Mouse (Mus musculus): ENCODE measurements around the gene Psmd9. TPM values are rescaled to one million over a fixed set of nuclear protein-coding genes. Genes with fewer than 3 reads are reported as not detected.
A peak's percentile ranks its signal among the peaks of the same experiment; 100 is the strongest.

Gene Psmd9
- polyA plus RNA-seq, 1 experiment from 2014 or later: 66.7 TPM

DNA sequence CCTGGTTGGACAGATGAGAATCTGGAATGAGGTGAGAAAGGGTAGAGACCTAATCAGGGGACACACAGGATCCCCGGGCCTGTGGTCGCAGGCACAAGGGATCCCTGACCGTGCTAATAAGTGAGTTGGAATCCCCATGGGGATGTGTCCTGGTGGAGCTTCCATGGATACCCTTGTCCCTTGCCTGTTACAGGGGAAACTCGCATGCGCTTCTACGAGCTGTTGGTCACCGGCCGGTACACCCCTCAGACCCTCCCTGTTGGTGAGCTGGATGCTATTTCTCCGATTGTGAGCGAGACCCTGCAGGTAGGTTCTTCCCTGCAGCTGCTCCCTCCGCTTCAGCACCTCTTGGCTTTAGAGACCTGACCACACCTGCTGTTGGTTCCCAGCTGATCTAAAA lies 22.9 kb upstream of the Psmd9 start:
- H3K9ac ChIP-seq (ENCODE audit: low read depth, low read length): no peak overlapping the region
- H3K9me3 ChIP-seq (replicated peaks; ENCODE audit: control insufficient read depth, low read length): no peaks in the 10 kb centered on the region
- ATAC-seq (replicated peaks; ENCODE audit: insufficient number of reproducible peaks, low FRiP score, low TSS enrichment): no peak
- H3K4me2 ChIP-seq: peak overlapping the region; percentile 14; the same call in 1 of the 2 replicates
- WGBS (ENCODE audit: insufficient replicate concordance): 86% methylated on average over 11 of the region's 11 CpGs
- H3K27me3 ChIP-seq (ENCODE audit: control insufficient read depth, insufficient read depth, low read length): no peaks in the 10 kb centered on the region
- peaks cover 28% of the 10 kb centered on the region for H3K36me3 ChIP-seq (ENCODE audit: control insufficient read depth, insufficient read depth, low read length)
- H3K4me3 ChIP-seq (ENCODE audit: low read depth, low read length): no peak overlapping the region
- H3K4me1 ChIP-seq (ENCODE audit: control insufficient read depth, insufficient read depth, low read length): peaks cover 56% of the 10 kb centered on the region
- H3K27ac ChIP-seq (ENCODE audit: low read depth, low read length): no peak overlapping the region

DNA sequence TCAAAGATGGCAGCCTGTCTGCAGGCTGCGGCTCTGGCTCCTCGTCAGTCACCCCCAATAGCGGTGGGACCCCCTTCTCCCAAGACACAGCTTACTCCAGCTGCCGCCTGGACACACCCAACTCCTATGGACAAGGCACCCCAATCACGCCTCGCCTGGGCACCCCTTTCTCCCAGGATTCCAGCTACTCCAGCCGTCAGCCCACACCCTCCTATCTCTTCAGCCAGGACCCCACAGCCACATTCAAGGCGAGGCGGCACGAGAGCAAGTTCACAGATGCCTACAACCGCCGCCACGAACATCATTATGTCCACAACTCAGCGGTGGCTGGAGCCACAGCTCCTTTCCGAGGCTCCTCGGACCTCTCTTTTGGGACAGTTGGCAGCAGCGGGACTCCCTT lies 21.6 kb upstream of the Psmd9 start:
- Histone ChIP-seq H3K27me3 (ENCODE audit: control insufficient read depth, insufficient read depth, low read length) (no peaks in the 10 kb centered on the region), H3K4me2 (no peak overlapping the region), H3K36me3 (ENCODE audit: control insufficient read depth, insufficient read depth, low read length) (peaks cover 35% of the 10 kb centered on the region), H3K9me3 (replicated peaks; ENCODE audit: control insufficient read depth, low read length) (no peaks in the 10 kb centered on the region), H3K9ac (ENCODE audit: low read depth, low read length) (no peak overlapping the region), H3K4me3 (ENCODE audit: low read depth, low read length) (no peak overlapping the region), H3K27ac (ENCODE audit: low read depth, low read length) (no peak overlapping the region), H3K4me1 (ENCODE audit: control insufficient read depth, insufficient read depth, low read length) (peaks cover 57% of the 10 kb centered on the region)
- no peak for ATAC-seq (replicated peaks; ENCODE audit: insufficient number of reproducible peaks, low FRiP score, low TSS enrichment)
- 75% methylated on average over 17 of the region's 17 CpGs for WGBS (ENCODE audit: insufficient replicate concordance)

DNA sequence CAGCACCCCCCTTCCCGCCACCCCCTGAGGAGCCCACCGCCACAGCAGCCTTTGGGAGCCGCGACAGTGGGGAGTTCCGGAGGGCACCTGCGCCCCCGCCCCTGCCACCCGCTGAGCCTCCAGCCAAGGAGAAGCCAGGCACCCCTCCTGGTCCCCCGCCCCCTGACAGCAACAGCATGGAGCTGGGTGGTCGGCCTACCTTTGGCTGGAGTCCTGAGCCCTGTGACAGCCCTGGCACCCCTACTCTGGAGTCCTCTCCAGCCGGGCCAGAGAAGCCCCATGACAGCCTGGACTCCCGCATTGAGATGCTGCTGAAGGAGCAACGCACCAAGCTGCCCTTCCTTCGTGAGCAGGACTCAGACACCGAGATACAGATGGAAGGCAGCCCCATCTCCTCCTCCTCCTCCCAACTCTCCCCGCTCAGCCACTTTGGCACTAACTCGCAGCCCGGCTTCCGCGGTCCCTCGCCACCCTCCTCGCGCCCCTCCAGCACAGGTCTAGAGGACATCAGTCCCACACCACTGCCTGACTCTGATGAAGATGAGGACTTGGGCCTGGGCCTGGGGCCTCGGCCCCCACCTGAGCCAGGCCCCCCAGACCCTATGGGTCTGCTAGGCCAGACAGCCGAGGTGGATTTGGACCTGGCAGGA lies 21.0 kb upstream of the Psmd9 start:
- H3K27ac ChIP-seq (ENCODE audit: low read depth, low read length): no peak overlapping the region
- no peak overlapping the region for H3K9ac ChIP-seq (ENCODE audit: low read depth, low read length)
- H3K9me3 ChIP-seq (replicated peaks; ENCODE audit: control insufficient read depth, low read length): no peaks in the 10 kb centered on the region
- WGBS (ENCODE audit: insufficient replicate concordance): 83% methylated on average over 24 of the region's 25 CpGs
- ATAC-seq (replicated peaks; ENCODE audit: insufficient number of reproducible peaks, low FRiP score, low TSS enrichment): no peak
- no peak overlapping the region for H3K4me3 ChIP-seq (ENCODE audit: low read depth, low read length)
- no peaks in the 10 kb centered on the region for H3K27me3 ChIP-seq (ENCODE audit: control insufficient read depth, insufficient read depth, low read length)
- peaks cover 41% of the 10 kb centered on the region for H3K36me3 ChIP-seq (ENCODE audit: control insufficient read depth, insufficient read depth, low read length)
- H3K4me1 ChIP-seq (ENCODE audit: control insufficient read depth, insufficient read depth, low read length): peaks cover 57% of the 10 kb centered on the region
- H3K4me2 ChIP-seq: no peak overlapping the region

DNA sequence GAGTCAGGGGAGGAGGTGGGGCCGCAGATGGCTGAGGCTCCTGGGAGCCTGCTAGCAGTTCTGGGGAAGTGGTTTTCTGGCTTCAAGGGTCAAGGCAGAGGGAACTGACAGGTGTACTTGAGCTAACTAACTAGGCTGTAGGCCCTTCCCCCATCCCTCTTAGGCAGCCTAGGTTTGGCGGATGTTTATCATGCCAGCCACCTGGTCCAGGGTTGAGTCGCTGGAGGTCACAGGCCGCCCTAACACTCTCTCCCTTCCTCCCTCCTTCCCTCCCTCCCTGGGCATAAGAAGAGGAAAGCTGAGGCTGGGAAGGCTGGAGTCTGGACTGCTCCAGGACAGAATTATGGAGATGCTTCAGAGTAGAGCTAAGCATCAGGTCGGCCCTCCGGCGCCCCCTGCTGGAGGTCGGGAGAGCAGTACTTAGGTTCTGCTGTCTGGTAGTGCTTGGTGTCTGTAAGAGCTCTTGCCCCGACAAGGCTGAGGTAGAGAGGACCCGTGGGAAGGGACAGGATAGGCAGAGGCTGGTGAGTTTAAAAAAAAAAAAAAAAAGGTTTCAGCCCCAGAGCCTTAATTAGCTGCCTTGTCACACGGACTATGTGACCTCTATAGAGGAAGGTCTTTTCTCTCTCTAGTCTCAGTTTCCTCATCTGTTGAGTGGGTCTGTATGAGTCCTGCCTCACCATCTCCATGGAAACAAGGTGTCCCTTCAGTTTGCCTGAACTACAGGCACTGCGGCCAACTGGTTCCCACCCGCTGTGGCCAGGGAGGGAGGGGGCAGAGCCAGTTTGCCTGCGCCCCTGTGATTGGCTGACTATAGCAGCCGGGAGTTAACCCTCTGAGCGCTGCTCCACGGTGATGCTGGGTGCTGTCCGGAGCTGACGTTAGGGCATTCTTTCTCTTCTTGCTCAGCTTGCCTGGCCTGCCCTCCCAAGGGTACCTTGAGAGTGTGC lies 19.5 kb upstream of the Psmd9 start:
- Histone ChIP-seq H3K9ac (ENCODE audit: low read depth, low read length) (0 out of 2 replicates have a peak overlapping the region, but pooled peaks have one; percentile 43), H3K27ac (ENCODE audit: low read depth, low read length) (0 out of 2 replicates have a peak overlapping the region, but pooled peaks have one; percentile 3), H3K27me3 (ENCODE audit: control insufficient read depth, insufficient read depth, low read length) (no peaks in the 10 kb centered on the region), H3K9me3 (replicated peaks; ENCODE audit: control insufficient read depth, low read length) (no peaks in the 10 kb centered on the region), H3K4me3 (ENCODE audit: low read depth, low read length) (peak overlapping the region; percentile 21), H3K4me2 (peak overlapping the region; percentile 53), H3K4me1 (ENCODE audit: control insufficient read depth, insufficient read depth, low read length) (peaks cover 47% of the 10 kb centered on the region), H3K36me3 (ENCODE audit: control insufficient read depth, insufficient read depth, low read length) (peaks cover 51% of the 10 kb centered on the region)
- WGBS (ENCODE audit: insufficient replicate concordance): 4% methylated on average over 19 of the region's 19 CpGs
- ATAC-seq (replicated peaks; ENCODE audit: insufficient number of reproducible peaks, low FRiP score, low TSS enrichment): peak; percentile 63

GRCm38 (mm10) chr5:123150641-123151040 lies 18.6 kb upstream of the Psmd9 start:
- WGBS (ENCODE audit: insufficient replicate concordance): 49% methylated on average over 7 of the region's 7 CpGs
- ATAC-seq (replicated peaks; ENCODE audit: insufficient number of reproducible peaks, low FRiP score, low TSS enrichment): no peak
- no peak overlapping the region for H3K9ac ChIP-seq (ENCODE audit: low read depth, low read length)
- peaks cover 38% of the 10 kb centered on the region for H3K4me1 ChIP-seq (ENCODE audit: control insufficient read depth, insufficient read depth, low read length)
- H3K4me3 ChIP-seq (ENCODE audit: low read depth, low read length): 0 out of 2 replicates have a peak overlapping the region, but pooled peaks have one; percentile 21
- H3K27ac ChIP-seq (ENCODE audit: low read depth, low read length): 0 out of 2 replicates have a peak overlapping the region, but pooled peaks have one; percentile 22
- H3K27me3 ChIP-seq (ENCODE audit: control insufficient read depth, insufficient read depth, low read length): no peaks in the 10 kb centered on the region
- no peaks in the 10 kb centered on the region for H3K9me3 ChIP-seq (replicated peaks; ENCODE audit: control insufficient read depth, low read length)
- H3K36me3 ChIP-seq (ENCODE audit: control insufficient read depth, insufficient read depth, low read length): peaks cover 52% of the 10 kb centered on the region
- H3K4me2 ChIP-seq: peak overlapping the region; percentile 53

DNA sequence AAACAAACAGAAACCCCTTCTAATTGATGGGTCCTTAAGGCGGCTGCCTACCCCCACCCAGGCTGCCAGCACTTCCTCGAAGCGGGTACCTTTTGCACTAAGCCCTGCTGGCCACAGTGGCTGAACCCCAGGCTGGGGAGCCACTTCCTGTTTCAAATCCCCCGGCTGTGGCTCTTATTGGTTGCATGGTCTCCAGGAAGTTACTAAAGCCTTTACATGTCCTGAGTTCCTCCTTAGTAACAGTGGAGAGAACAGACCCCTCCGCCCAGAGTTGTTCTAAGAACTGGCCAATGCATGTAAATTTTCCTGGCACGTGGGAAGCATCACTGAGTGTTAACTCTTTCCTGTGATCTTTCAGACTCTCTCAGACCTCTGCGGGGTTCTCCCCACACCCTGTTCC lies 18.1 kb upstream of the Psmd9 start:
- H3K4me1 ChIP-seq (ENCODE audit: control insufficient read depth, insufficient read depth, low read length): peaks cover 34% of the 10 kb centered on the region
- 37% methylated on average over 7 of the region's 7 CpGs for WGBS (ENCODE audit: insufficient replicate concordance)
- ATAC-seq (replicated peaks; ENCODE audit: insufficient number of reproducible peaks, low FRiP score, low TSS enrichment): no peak
- H3K27me3 ChIP-seq (ENCODE audit: control insufficient read depth, insufficient read depth, low read length): no peaks in the 10 kb centered on the region
- no peak overlapping the region for H3K9ac ChIP-seq (ENCODE audit: low read depth, low read length)
- 0 out of 2 replicates have a peak overlapping the region, but pooled peaks have one; percentile 22 for H3K27ac ChIP-seq (ENCODE audit: low read depth, low read length)
- H3K4me2 ChIP-seq: peak overlapping the region; percentile 53
- H3K36me3 ChIP-seq (ENCODE audit: control insufficient read depth, insufficient read depth, low read length): peaks cover 53% of the 10 kb centered on the region
- no peak overlapping the region for H3K4me3 ChIP-seq (ENCODE audit: low read depth, low read length)
- no peaks in the 10 kb centered on the region for H3K9me3 ChIP-seq (replicated peaks; ENCODE audit: control insufficient read depth, low read length)

- no peak overlapping the region for H3K9ac ChIP-seq (ENCODE audit: low read depth, low read length)
- H3K27me3 ChIP-seq (ENCODE audit: control insufficient read depth, insufficient read depth, low read length): no peaks in the 10 kb centered on the region
- H3K9me3 ChIP-seq (replicated peaks; ENCODE audit: control insufficient read depth, low read length): no peaks in the 10 kb centered on the region
- H3K4me1 ChIP-seq (ENCODE audit: control insufficient read depth, insufficient read depth, low read length): peaks cover 33% of the 10 kb centered on the region
- 93% methylated on average over 19 of the region's 19 CpGs for WGBS (ENCODE audit: insufficient replicate concordance)
- no peak overlapping the region for H3K27ac ChIP-seq (ENCODE audit: low read depth, low read length)
- H3K4me2 ChIP-seq: no peak overlapping the region
- H3K36me3 ChIP-seq (ENCODE audit: control insufficient read depth, insufficient read depth, low read length): peaks cover 47% of the 10 kb centered on the region
- H3K4me3 ChIP-seq (ENCODE audit: low read depth, low read length): no peak overlapping the region
- ATAC-seq (replicated peaks; ENCODE audit: insufficient number of reproducible peaks, low FRiP score, low TSS enrichment): no peak
Observed at GRCm38 (mm10) chr5:123151707-123152362, 17.4 kb upstream of the Psmd9 start.

DNA sequence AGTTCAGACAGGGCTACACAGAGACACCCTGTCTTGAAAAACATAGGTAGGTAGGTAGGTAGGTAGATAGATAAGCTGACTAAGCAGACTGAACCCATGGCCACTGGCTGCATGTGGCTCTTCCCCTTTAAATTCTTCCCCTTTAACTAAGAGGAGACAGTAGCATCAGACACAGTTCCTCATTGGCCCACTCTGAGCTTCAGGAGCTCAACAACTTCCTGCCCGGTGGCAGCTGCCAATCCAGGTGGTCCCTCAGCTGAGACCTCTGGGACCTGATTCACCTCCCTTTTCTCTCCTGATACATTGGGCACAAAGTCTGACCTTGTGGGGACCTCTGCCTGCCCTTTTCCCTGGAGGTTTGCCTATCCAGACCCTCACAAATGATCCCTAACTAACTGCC lies 16.3 kb upstream of the Psmd9 start:
- H3K36me3 ChIP-seq (ENCODE audit: control insufficient read depth, insufficient read depth, low read length): peaks cover 51% of the 10 kb centered on the region
- H3K4me1 ChIP-seq (ENCODE audit: control insufficient read depth, insufficient read depth, low read length): peaks cover 33% of the 10 kb centered on the region
- H3K9ac ChIP-seq (ENCODE audit: low read depth, low read length): no peak overlapping the region
- no peaks in the 10 kb centered on the region for H3K9me3 ChIP-seq (replicated peaks; ENCODE audit: control insufficient read depth, low read length)
- no peak for ATAC-seq (replicated peaks; ENCODE audit: insufficient number of reproducible peaks, low FRiP score, low TSS enrichment)
- H3K4me3 ChIP-seq (ENCODE audit: low read depth, low read length): no peak overlapping the region
- WGBS (ENCODE audit: insufficient replicate concordance): 83% methylated on average over 1 of the region's 1 CpGs
- H3K27ac ChIP-seq (ENCODE audit: low read depth, low read length): no peak overlapping the region
- H3K27me3 ChIP-seq (ENCODE audit: control insufficient read depth, insufficient read depth, low read length): no peaks in the 10 kb centered on the region
- no peak overlapping the region for H3K4me2 ChIP-seq

Data from heart, embryonic 11.5 days (tissue).